22 mouse cellular contexts compared by ENCODE assay signal in genomic region chr7:132476491-132476890, GRCm38 (mm10).
DNase-seq lines count a peak whose midpoint lies in the region; ATAC-seq and TF ChIP-seq lines count a peak whose summit lies in the region.
"Had no signal": no experiment of that assay in that cellular context is flagged by ENCODE, and none has a peak within 500 bp of the region (broad histone marks: within the 10 kb centered on the region; RNA-seq: fewer than 3 reads in every experiment).

No protein-coding gene starts in this region.

- no peak overlapping the region for H3K9ac ChIP-seq in forebrain, embryonic 14.5 days (ENCODE audit: low read length)
- no peak overlapping the region for H3K9ac ChIP-seq in forebrain, embryonic 11.5 days (ENCODE audit: low read length)
- H3K9ac ChIP-seq in forebrain, embryonic 16.5 days (replicated peaks; ENCODE audit: low read depth, low read length) = no peak overlapping the region
- no peak overlapping the region for H3K9ac ChIP-seq in stomach, postnatal 0 days (ENCODE audit: low read length)
- H3K9ac ChIP-seq: embryonic facial prominence, embryonic 13.5 days; embryonic facial prominence, embryonic 15.5 days had no signal

- no peaks in the 10 kb centered on the region for H3K27me3 ChIP-seq in forebrain, embryonic 14.5 days (replicated peaks; ENCODE audit: control insufficient read depth, insufficient read depth, low read length)
- H3K27me3 ChIP-seq in forebrain, embryonic 11.5 days (ENCODE audit: control insufficient read depth, insufficient read depth, low read length) = no peaks in the 10 kb centered on the region
- H3K27me3 ChIP-seq in forebrain, embryonic 16.5 days (replicated peaks; ENCODE audit: control insufficient read depth, insufficient read depth, low read length) = no peaks in the 10 kb centered on the region
- H3K27me3 ChIP-seq in forebrain, embryonic 10.5 days (ENCODE audit: poor library complexity, severe bottlenecking) = peaks cover 6% of the 10 kb centered on the region; the same call in 1 of the 2 replicates
- no peaks in the 10 kb centered on the region for H3K27me3 ChIP-seq in stomach, postnatal 0 days (ENCODE audit: control insufficient read depth, insufficient read depth, low read length)
- H3K27me3 ChIP-seq: embryonic facial prominence, embryonic 13.5 days; embryonic facial prominence, embryonic 15.5 days had no signal

- no peaks in the 10 kb centered on the region for H3K9me3 ChIP-seq in forebrain, embryonic 14.5 days (replicated peaks; ENCODE audit: control insufficient read depth, low read length)
- H3K9me3 ChIP-seq in forebrain, embryonic 11.5 days (ENCODE audit: control insufficient read depth, low read length) = no peaks in the 10 kb centered on the region
- H3K9me3 ChIP-seq in forebrain, embryonic 16.5 days (ENCODE audit: control insufficient read depth, low read length) = no peaks in the 10 kb centered on the region
- H3K9me3 ChIP-seq in forebrain, embryonic 10.5 days = no peaks in the 10 kb centered on the region
- H3K9me3 ChIP-seq in stomach, postnatal 0 days (ENCODE audit: control insufficient read depth, low read length) = no peaks in the 10 kb centered on the region
- H3K9me3 ChIP-seq: embryonic facial prominence, embryonic 13.5 days; embryonic facial prominence, embryonic 15.5 days had no signal

- 85% methylated on average over 2 of the region's 2 CpGs for WGBS in forebrain, embryonic 14.5 days
- WGBS in forebrain, embryonic 11.5 days = 90% methylated on average over 2 of the region's 2 CpGs
- 80% methylated on average over 2 of the region's 2 CpGs for WGBS in forebrain, embryonic 16.5 days
- WGBS in forebrain, embryonic 10.5 days = 91% methylated on average over 2 of the region's 2 CpGs
- 92% methylated on average over 2 of the region's 2 CpGs for WGBS in stomach, postnatal 0 days

- H3K27ac ChIP-seq in forebrain, embryonic 14.5 days (ENCODE audit: low read depth, low read length) = no peak overlapping the region
- no peak overlapping the region for H3K27ac ChIP-seq in forebrain, embryonic 11.5 days (ENCODE audit: low read depth, low read length)
- peak overlapping the region; percentile 37; the same call in 1 of the 2 replicates for H3K27ac ChIP-seq in forebrain, embryonic 16.5 days (ENCODE audit: low read length)
- no peak overlapping the region for H3K27ac ChIP-seq in forebrain, embryonic 10.5 days
- no peak overlapping the region for H3K27ac ChIP-seq in layer of hippocampus, adult 2 months
- H3K27ac ChIP-seq in stomach, postnatal 0 days (replicated peaks) = no peak overlapping the region
- H3K27ac ChIP-seq: embryonic facial prominence, embryonic 13.5 days; embryonic facial prominence, embryonic 15.5 days had no signal

- DNase-seq in forebrain, embryonic 14.5 days (ENCODE audit: low spot score) = peak; percentile 52
- no peak for DNase-seq in forebrain, embryonic 11.5 days (ENCODE audit: low spot score)
- no peak for DNase-seq in forebrain, embryonic 10.5 days (ENCODE audit: extremely low spot score, low spot score)
- DNase-seq in layer of hippocampus, adult 2 months (ENCODE audit: low spot score in 2 of 2) = no peak
- DNase-seq in layer of hippocampus, postnatal 10 days (ENCODE audit: low spot score in 2 of 2) = no peak
- no peak for DNase-seq in stomach, postnatal 0 days (ENCODE audit: low spot score)
- no peak for DNase-seq in liver
- DNase-seq: adrenal gland, adult 2 months; adrenal gland, postnatal 10 days; adrenal gland, postnatal 25 days; B cell, adult 2 months; cerebellum, adult 11-12 months; cerebellum, adult 2 months; cerebellum, adult 9-10 months; cerebellum, postnatal 10 days; cerebellum, postnatal 25 days had no signal

- no peak for ATAC-seq in forebrain, embryonic 14.5 days
- ATAC-seq in forebrain, embryonic 11.5 days (replicated peaks; ENCODE audit: low FRiP score) = no peak
- ATAC-seq in forebrain, embryonic 16.5 days = peak; percentile 34; the same call in 1 of the 2 replicates
- ATAC-seq in stomach, postnatal 0 days (ENCODE audit: low FRiP score, low TSS enrichment) = no peak
- ATAC-seq: CD4-positive, CD25-positive, alpha-beta regulatory T cell, adult 4 months had no signal

- TF ChIP-seq EP300 in stomach, postnatal 0 days (optimal IDR thresholded peaks at IDR 0.05) = no peak

- H3K4me1 ChIP-seq in forebrain, embryonic 14.5 days (ENCODE audit: control insufficient read depth, insufficient read depth, low read length) = peaks cover 12% of the 10 kb centered on the region; the same call in 1 of the 2 replicates
- 0 out of 2 replicates have a peak, but pooled peaks cover 6% of the 10 kb centered on the region for H3K4me1 ChIP-seq in forebrain, embryonic 11.5 days (replicated peaks; ENCODE audit: control insufficient read depth, insufficient read depth, low read length)
- H3K4me1 ChIP-seq in forebrain, embryonic 16.5 days (replicated peaks; ENCODE audit: control insufficient read depth, insufficient read depth, low read length) = peaks cover 14% of the 10 kb centered on the region
- peaks cover 19% of the 10 kb centered on the region for H3K4me1 ChIP-seq in forebrain, embryonic 10.5 days
- H3K4me1 ChIP-seq in stomach, postnatal 0 days (replicated peaks; ENCODE audit: control insufficient read depth, insufficient read depth) = no peaks in the 10 kb centered on the region

- peak; percentile 32; the same call in 1 of the 2 replicates for TF ChIP-seq CTCF in layer of hippocampus, adult 2 months (conservative IDR thresholded peaks at IDR 0.05)
- 0 out of 2 replicates have a peak, but pooled peaks have one; percentile 7 for TF ChIP-seq CTCF in stomach, postnatal 0 days (IDR thresholded peaks at IDR 0.05; ENCODE audit: low read depth)

- no peak overlapping the region for H3K4me3 ChIP-seq in forebrain, embryonic 14.5 days (ENCODE audit: low read depth, low read length)
- no peak overlapping the region for H3K4me3 ChIP-seq in forebrain, embryonic 11.5 days (ENCODE audit: low read depth, low read length)
- no peak overlapping the region for H3K4me3 ChIP-seq in forebrain, embryonic 16.5 days (replicated peaks; ENCODE audit: low read length)
- H3K4me3 ChIP-seq in forebrain, embryonic 10.5 days = no peak overlapping the region
- no peak overlapping the region for H3K4me3 ChIP-seq in layer of hippocampus, adult 2 months
- no peak overlapping the region for H3K4me3 ChIP-seq in stomach, postnatal 0 days (ENCODE audit: low read depth, low read length)
- H3K4me3 ChIP-seq: embryonic facial prominence, embryonic 13.5 days; embryonic facial prominence, embryonic 15.5 days; erythroblast, embryonic 14.5 days had no signal

- H3K36me3 ChIP-seq in forebrain, embryonic 14.5 days (ENCODE audit: control insufficient read depth, insufficient read depth, low read length) = no peaks in the 10 kb centered on the region
- no peaks in the 10 kb centered on the region for H3K36me3 ChIP-seq in forebrain, embryonic 11.5 days (ENCODE audit: control insufficient read depth, insufficient read depth, low read length)
- H3K36me3 ChIP-seq in forebrain, embryonic 16.5 days (ENCODE audit: control insufficient read depth, insufficient read depth) = no peaks in the 10 kb centered on the region
- no peaks in the 10 kb centered on the region for H3K36me3 ChIP-seq in forebrain, embryonic 10.5 days (replicated peaks)
- H3K36me3 ChIP-seq in stomach, postnatal 0 days (ENCODE audit: control insufficient read depth, insufficient read depth, low read length) = no peaks in the 10 kb centered on the region
- H3K36me3 ChIP-seq: embryonic facial prominence, embryonic 13.5 days; embryonic facial prominence, embryonic 15.5 days; G1E had no signal

- no peak overlapping the region for H3K4me2 ChIP-seq in forebrain, embryonic 14.5 days (ENCODE audit: low read length)
- no peak overlapping the region for H3K4me2 ChIP-seq in forebrain, embryonic 11.5 days (ENCODE audit: low read depth, low read length, severe bottlenecking)
- no peak overlapping the region for H3K4me2 ChIP-seq in forebrain, embryonic 16.5 days (ENCODE audit: low read length)
- H3K4me2 ChIP-seq in stomach, postnatal 0 days (replicated peaks; ENCODE audit: low read depth) = no peak overlapping the region
- H3K4me2 ChIP-seq: embryonic facial prominence, embryonic 13.5 days; embryonic facial prominence, embryonic 15.5 days had no signal
